Mouse (Mus musculus): ENCODE data around the gene Fcgr4. TPM values are rescaled to one million over a fixed set of nuclear protein-coding genes. Genes with fewer than 3 reads are reported as not detected.
"Not testable (repeated sequence)": the region's sequence is repeated elsewhere in the genome, so short reads cannot be mapped to it uniquely, and the experiment has no call there.

Fcgr4 gene
- 0.14 and 0.16 TPM in 2 replicates for polyA plus RNA-seq (2015; fragmentation: Nextera tagmentation; extraction: Ambion mirVana)

DNA sequence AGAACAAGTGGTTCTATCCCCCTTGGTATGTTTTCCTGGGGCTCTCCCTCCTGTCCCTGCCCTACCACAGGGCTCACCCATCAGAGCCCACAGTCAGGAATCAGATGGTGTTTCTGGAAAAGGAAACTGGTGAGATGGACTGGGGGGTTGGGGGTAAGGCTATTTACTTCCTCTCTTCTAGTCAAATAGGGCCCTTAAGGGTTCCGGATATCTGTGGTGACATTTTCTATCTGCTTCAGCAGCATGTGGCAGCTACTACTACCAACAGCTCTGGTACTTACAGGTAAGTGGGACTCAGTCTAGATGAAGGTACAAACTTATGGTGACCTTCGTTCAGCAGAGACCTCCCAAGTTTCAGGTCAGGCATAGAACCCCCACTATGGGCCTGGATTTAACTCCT, at the start of gene Fcgr4:
Gene Fcgr4 (plus strand): TSS at position 184 of the 400 bp plus-strand sequence.
- H3K36me3 ChIP-seq (ENCODE audit: control insufficient read depth, insufficient read depth, low read length), result no peaks in the 10 kb centered on the region
- no peak within 1 kb of the TSS for H3K4me3 ChIP-seq (ENCODE audit: low read depth, low read length)
- H3K9ac ChIP-seq (ENCODE audit: low read depth, low read length), result no peak within 1 kb of the TSS
- H3K9me3 ChIP-seq (replicated peaks; ENCODE audit: control insufficient read depth, low read length, poor library complexity, severe bottlenecking), result no peaks in the 10 kb centered on the region
- no peak within 1 kb of the TSS for H3K4me2 ChIP-seq (ENCODE audit: low read length)
- 82% methylated on average over 2 of the region's 2 CpGs for WGBS
- H3K27me3 ChIP-seq (ENCODE audit: control insufficient read depth, insufficient read depth, low read depth, low read length), result no peaks in the 10 kb centered on the region; the same call in 1 of the 2 replicates
- ATAC-seq, result no peak
- H3K27ac ChIP-seq (ENCODE audit: low read length), result no peak within 1 kb of the TSS
- H3K4me1 ChIP-seq (ENCODE audit: control insufficient read depth, insufficient read depth, low read length), result no peaks in the 10 kb centered on the region

DNA sequence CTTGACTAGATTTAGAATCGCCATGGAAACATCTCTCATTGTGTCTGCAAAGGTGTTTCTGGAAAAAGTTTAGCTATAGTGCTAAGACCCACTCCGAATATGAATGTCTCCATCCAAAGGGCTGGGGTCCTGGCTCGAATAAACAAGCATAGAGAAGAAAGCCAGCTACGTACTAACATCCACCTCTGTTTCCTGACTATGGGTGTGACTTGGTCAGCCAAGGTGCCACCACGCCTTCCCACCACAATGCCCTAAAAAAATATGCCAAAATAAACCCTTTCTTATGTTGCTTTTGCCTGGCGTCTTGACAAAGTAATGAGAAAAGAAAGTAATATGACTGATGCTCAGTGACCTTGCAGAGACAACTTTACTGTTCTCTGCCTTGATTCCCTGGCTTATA, 46.2 kb upstream of the Fcgr4 start:
- no peaks in the 10 kb centered on the region for H3K4me1 ChIP-seq (ENCODE audit: control insufficient read depth, insufficient read depth, low read length)
- no peak overlapping the region for H3K4me2 ChIP-seq (ENCODE audit: low read length)
- WGBS, result 83% methylated on average over 6 of the region's 6 CpGs
- no peak overlapping the region for H3K9ac ChIP-seq (ENCODE audit: low read depth, low read length)
- no peak overlapping the region for H3K27ac ChIP-seq (ENCODE audit: low read length)
- no peaks in the 10 kb centered on the region for H3K27me3 ChIP-seq (ENCODE audit: control insufficient read depth, insufficient read depth, low read depth, low read length)
- H3K36me3 ChIP-seq (ENCODE audit: control insufficient read depth, insufficient read depth, low read length), result no peaks in the 10 kb centered on the region
- H3K4me3 ChIP-seq (ENCODE audit: low read depth, low read length), result no peak overlapping the region
- no peaks in the 10 kb centered on the region for H3K9me3 ChIP-seq (replicated peaks; ENCODE audit: control insufficient read depth, low read length, poor library complexity, severe bottlenecking)
- ATAC-seq, result no peak

DNA sequence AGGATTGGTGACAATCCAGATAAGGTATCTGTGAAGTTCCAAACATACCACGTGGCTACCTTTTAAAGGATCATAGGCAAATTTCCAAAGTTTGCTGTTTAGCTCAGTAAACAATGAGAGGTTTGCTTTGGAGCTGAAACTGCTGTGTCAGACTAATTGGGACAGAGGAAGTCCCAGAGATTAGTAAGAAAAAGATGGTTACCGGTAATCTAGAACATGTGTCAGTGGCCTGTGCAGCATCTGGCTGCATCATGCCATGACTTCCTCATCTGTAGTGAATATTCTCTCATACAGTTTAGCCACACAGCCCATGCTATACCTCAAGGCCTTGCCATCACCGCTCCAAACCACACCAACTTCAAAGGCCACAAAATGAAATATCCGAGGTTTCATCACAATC, 45.8 kb upstream of the Fcgr4 start:
- no peak for ATAC-seq
- no peaks in the 10 kb centered on the region for H3K27me3 ChIP-seq (ENCODE audit: control insufficient read depth, insufficient read depth, low read depth, low read length)

DNA sequence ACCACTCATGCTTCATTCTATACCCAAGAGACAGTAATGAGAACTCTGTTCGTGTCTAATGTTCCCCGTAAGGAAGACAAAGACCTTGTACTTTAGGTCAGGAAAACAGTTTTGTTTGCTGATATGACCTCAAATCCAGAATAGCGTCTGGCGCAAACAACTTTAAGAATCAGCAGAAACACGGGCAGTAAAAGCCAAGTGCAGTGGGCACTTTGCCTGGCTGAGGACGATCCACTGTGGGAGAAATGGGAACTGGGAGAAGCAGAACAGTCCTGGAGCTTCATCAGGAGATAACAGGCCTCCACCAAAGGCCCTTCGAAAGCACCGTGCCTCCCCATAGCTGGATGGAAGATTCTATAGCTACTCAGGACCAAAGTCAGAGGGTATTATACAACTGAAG, 44.5 kb upstream of the Fcgr4 start:
- H3K36me3 ChIP-seq (ENCODE audit: control insufficient read depth, insufficient read depth, low read length), result no peaks in the 10 kb centered on the region
- 91% methylated on average over 8 of the region's 8 CpGs for WGBS
- H3K27ac ChIP-seq (ENCODE audit: low read length), result no peak overlapping the region
- no peaks in the 10 kb centered on the region for H3K27me3 ChIP-seq (ENCODE audit: control insufficient read depth, insufficient read depth, low read depth, low read length)
- H3K4me3 ChIP-seq (ENCODE audit: low read depth, low read length), result no peak overlapping the region
- H3K9me3 ChIP-seq (replicated peaks; ENCODE audit: control insufficient read depth, low read length, poor library complexity, severe bottlenecking), result no peaks in the 10 kb centered on the region
- ATAC-seq, result no peak
- no peaks in the 10 kb centered on the region for H3K4me1 ChIP-seq (ENCODE audit: control insufficient read depth, insufficient read depth, low read length)
- H3K9ac ChIP-seq (ENCODE audit: low read depth, low read length), result no peak overlapping the region
- no peak overlapping the region for H3K4me2 ChIP-seq (ENCODE audit: low read length)

More for the DNA sequence above, 45.8 kb upstream of the Fcgr4 start:
- H3K4me2 ChIP-seq (ENCODE audit: low read length), result no peak overlapping the region
- WGBS, result 84% methylated on average over 4 of the region's 4 CpGs
- H3K4me3 ChIP-seq (ENCODE audit: low read depth, low read length), result no peak overlapping the region
- no peaks in the 10 kb centered on the region for H3K4me1 ChIP-seq (ENCODE audit: control insufficient read depth, insufficient read depth, low read length)
- H3K9ac ChIP-seq (ENCODE audit: low read depth, low read length), result no peak overlapping the region
- H3K27ac ChIP-seq (ENCODE audit: low read length), result no peak overlapping the region
- no peaks in the 10 kb centered on the region for H3K36me3 ChIP-seq (ENCODE audit: control insufficient read depth, insufficient read depth, low read length)
- H3K9me3 ChIP-seq (replicated peaks; ENCODE audit: control insufficient read depth, low read length, poor library complexity, severe bottlenecking), result no peaks in the 10 kb centered on the region

DNA sequence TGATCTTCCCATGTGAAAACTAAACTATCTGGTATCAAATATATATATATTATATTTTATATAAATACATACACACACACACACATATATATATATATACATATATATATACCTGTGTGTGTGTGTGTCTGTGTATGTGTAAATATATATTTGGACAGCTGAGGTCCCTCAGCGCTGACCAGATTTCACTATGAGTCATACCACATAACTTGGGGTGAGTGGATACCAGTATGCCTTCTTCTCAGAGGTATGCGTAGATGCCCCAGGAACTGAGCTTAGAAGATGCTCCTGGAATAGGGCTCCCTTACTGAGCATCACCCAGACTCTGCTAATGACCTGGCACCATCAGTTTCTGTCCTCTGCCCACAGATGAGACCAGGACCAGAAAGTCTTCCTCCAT, 44.0 kb upstream of the Fcgr4 start:
- H3K4me2 ChIP-seq (ENCODE audit: low read length), result no peak overlapping the region
- ATAC-seq, result no peak
- 96% methylated on average over 2 of the region's 2 CpGs for WGBS

DNA sequence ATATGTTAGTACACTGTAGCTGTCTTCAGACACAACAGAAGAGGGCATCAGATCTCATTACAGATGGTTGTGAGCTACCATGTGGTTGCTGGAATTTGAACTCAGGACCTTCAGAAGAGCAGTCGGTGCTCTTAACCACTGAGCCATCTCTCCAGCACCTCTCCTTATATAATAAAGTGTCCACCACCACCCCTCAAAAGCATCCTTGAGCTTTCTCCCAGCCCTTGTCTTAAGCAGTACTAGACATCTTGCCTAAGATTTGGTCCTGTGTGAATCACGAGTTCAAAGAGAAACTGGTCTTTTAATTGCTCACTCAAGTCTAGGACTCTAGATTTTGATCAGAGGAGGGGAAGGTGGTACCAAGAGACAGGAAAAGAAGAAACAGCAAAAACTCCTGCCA, 43.4 kb upstream of the Fcgr4 start:
- not testable (repeated sequence) for H3K27me3 ChIP-seq (ENCODE audit: control insufficient read depth, insufficient read depth, low read depth, low read length); H3K27ac ChIP-seq (ENCODE audit: low read length); H3K36me3 ChIP-seq (ENCODE audit: control insufficient read depth, insufficient read depth, low read length); H3K9me3 ChIP-seq (replicated peaks; ENCODE audit: control insufficient read depth, low read length, poor library complexity, severe bottlenecking); ATAC-seq; H3K4me3 ChIP-seq (ENCODE audit: low read depth, low read length); H3K4me2 ChIP-seq (ENCODE audit: low read length); H3K4me1 ChIP-seq (ENCODE audit: control insufficient read depth, insufficient read depth, low read length); H3K9ac ChIP-seq (ENCODE audit: low read depth, low read length)
- 76% methylated on average over 2 of the region's 2 CpGs for WGBS

More for the DNA sequence above, 44.0 kb upstream of the Fcgr4 start:
- Histone ChIP-seq H3K36me3 (ENCODE audit: control insufficient read depth, insufficient read depth, low read length) (no peaks in the 10 kb centered on the region), H3K4me3 (ENCODE audit: low read depth, low read length) (no peak overlapping the region), H3K9ac (ENCODE audit: low read depth, low read length) (no peak overlapping the region), H3K4me1 (ENCODE audit: control insufficient read depth, insufficient read depth, low read length) (no peaks in the 10 kb centered on the region), H3K27me3 (ENCODE audit: control insufficient read depth, insufficient read depth, low read depth, low read length) (no peaks in the 10 kb centered on the region), H3K9me3 (replicated peaks; ENCODE audit: control insufficient read depth, low read length, poor library complexity, severe bottlenecking) (no peaks in the 10 kb centered on the region), H3K27ac (ENCODE audit: low read length) (no peak overlapping the region)

DNA sequence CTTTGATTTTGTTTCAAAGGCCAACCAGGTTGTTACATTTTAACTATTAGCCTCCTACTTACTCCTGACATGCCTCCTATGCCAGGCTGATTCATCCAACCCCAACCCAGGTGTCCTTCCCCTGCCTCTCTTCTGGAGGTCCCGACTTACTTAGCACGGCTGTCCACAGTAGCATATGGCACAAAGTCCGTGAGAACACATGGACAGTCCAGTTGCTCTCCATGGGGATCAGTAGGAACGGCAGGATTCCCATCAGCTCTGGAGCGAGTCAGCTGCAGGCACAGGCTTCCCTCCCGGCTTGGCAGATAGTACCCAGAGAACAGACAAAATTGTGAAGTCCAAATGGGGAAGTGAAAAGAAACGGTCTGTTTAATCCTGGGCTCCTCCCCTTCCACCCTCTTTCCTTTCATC, 43.0 kb upstream of the Fcgr4 start:
- no peaks in the 10 kb centered on the region for H3K4me1 ChIP-seq (ENCODE audit: control insufficient read depth, insufficient read depth, low read length)
- no peak overlapping the region for H3K4me3 ChIP-seq (ENCODE audit: low read depth, low read length)
- H3K4me2 ChIP-seq (ENCODE audit: low read length), result no peak overlapping the region
- no peaks in the 10 kb centered on the region for H3K36me3 ChIP-seq (ENCODE audit: control insufficient read depth, insufficient read depth, low read length)
- H3K27ac ChIP-seq (ENCODE audit: low read length), result no peak overlapping the region
- H3K27me3 ChIP-seq (ENCODE audit: control insufficient read depth, insufficient read depth, low read depth, low read length), result no peaks in the 10 kb centered on the region
- 67% methylated on average over 7 of the region's 7 CpGs for whole genome bisulfite sequencing
- H3K9ac ChIP-seq (ENCODE audit: low read depth, low read length), result no peak overlapping the region
- no peaks in the 10 kb centered on the region for H3K9me3 ChIP-seq (replicated peaks; ENCODE audit: control insufficient read depth, low read length, poor library complexity, severe bottlenecking)
- ATAC-seq, result no peak

DNA sequence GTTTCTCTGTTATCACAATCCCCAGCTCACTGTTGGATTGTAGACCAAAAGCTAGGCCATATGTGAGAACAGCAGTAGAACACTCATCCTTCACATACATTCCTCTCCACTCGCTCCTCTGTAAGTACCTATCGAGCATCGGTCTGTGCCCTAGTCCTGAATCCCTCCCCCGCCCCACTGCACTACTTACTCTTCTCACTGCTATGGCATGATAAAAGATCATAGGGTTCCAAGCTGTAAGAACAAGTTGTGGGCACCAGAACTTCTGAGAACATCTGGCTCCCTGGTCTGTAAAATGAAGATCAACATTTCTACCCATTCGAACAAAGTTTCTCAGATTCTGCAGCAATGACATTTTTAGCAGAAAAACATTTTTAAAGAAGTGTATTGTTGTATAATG, 42.3 kb upstream of the Fcgr4 start, which contains the start of gene Fcgr2b:
Gene Fcgr2b (minus strand): TSS at position 101 of the 400 bp plus-strand sequence.
- Histone ChIP-seq H3K36me3 (ENCODE audit: control insufficient read depth, insufficient read depth, low read length) (no peaks in the 10 kb centered on the region), H3K9ac (ENCODE audit: low read depth, low read length) (no peak within 1 kb of the TSS), H3K4me2 (ENCODE audit: low read length) (no peak within 1 kb of the TSS), H3K27me3 (ENCODE audit: control insufficient read depth, insufficient read depth, low read depth, low read length) (no peaks in the 10 kb centered on the region), H3K4me3 (ENCODE audit: low read depth, low read length) (no peak within 1 kb of the TSS), H3K4me1 (ENCODE audit: control insufficient read depth, insufficient read depth, low read length) (no peaks in the 10 kb centered on the region), H3K9me3 (replicated peaks; ENCODE audit: control insufficient read depth, low read length, poor library complexity, severe bottlenecking) (no peaks in the 10 kb centered on the region), H3K27ac (ENCODE audit: low read length) (no peak within 1 kb of the TSS)
- ATAC-seq, result no peak
- 87% methylated on average over 5 of the region's 5 CpGs for WGBS

DNA sequence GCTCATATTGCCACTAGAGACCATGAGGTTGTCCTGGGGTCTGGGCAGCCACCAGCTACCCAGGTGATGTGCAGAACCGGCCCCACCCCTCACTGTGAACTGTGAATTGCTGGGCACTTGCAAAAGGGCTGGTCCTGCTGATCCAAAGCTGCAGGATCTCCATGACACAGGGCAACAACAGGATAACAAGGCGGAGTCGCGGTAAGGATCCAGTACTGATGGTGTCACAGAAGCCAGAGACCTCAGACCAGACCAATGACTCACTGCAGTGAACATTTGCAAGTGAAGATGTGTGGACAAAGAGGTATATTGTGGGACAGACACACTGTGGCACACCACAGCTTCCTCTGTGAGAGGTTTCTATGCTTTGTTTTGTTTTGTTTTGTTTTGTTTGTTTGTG, 40.1 kb upstream of the Fcgr4 start:
- no peaks in the 10 kb centered on the region for H3K36me3 ChIP-seq (ENCODE audit: control insufficient read depth, insufficient read depth, low read length)
- H3K9me3 ChIP-seq (replicated peaks; ENCODE audit: control insufficient read depth, low read length, poor library complexity, severe bottlenecking), result no peaks in the 10 kb centered on the region
- H3K4me1 ChIP-seq (ENCODE audit: control insufficient read depth, insufficient read depth, low read length), result no peaks in the 10 kb centered on the region
- no peak for ATAC-seq
- no peak overlapping the region for H3K27ac ChIP-seq (ENCODE audit: low read length)
- no peaks in the 10 kb centered on the region for H3K27me3 ChIP-seq (ENCODE audit: control insufficient read depth, insufficient read depth, low read depth, low read length)
- 80% methylated on average over 4 of the region's 4 CpGs for WGBS
- no peak overlapping the region for H3K4me3 ChIP-seq (ENCODE audit: low read depth, low read length)
- no peak overlapping the region for H3K9ac ChIP-seq (ENCODE audit: low read depth, low read length)
- H3K4me2 ChIP-seq (ENCODE audit: low read length), result no peak overlapping the region

All from midbrain, embryonic 16.5 days (tissue).